Mouse (Mus musculus) G1E (cell line): ENCODE data around the gene Tpm1. TPM values are rescaled to one million over a fixed set of nuclear protein-coding genes. Genes with fewer than 3 reads are reported as not detected.
A peak's percentile ranks its signal among the peaks of the same experiment; 100 is the strongest.

Experiments
- ATAC-seq: 2 replicates; pipeline ENCODE4 v1.8.0; 2016; ENCODE audit warnings: mild to moderate bottlenecking; ENCODE audit not compliant: insufficient number of reproducible peaks, poor library complexity, low FRiP score, severe bottlenecking; ENCODE audit errors: extremely low read depth
- DNase-seq: peaks from one replicate; pipeline ENCODE4 v3.0.0; 2012; ENCODE audit warnings: low spot score
- H3K27me3 ChIP-seq: 2 replicates; pipeline ENCODE4 v1.6.1; 2012; ENCODE audit warnings: mild to moderate bottlenecking, low read length, inconsistent platforms; ENCODE audit not compliant: insufficient read depth
- H3K36me3 ChIP-seq: replicated peaks from 2 replicates; pipeline ENCODE3; 2012; ENCODE audit warnings: mild to moderate bottlenecking, inconsistent platforms
- H3K4me1 ChIP-seq: 2 replicates; pipeline ENCODE4 v1.6.1; 2012; ENCODE audit warnings: low read depth, low read length, inconsistent platforms, mixed read lengths; ENCODE audit not compliant: insufficient read depth
- H3K4me3 ChIP-seq: 2 replicates; pipeline ENCODE4 v1.5.1; 2012; ENCODE audit warnings: low read depth, mild to moderate bottlenecking, inconsistent platforms, low read length, moderate library complexity, mixed read lengths
- H3K9me3 ChIP-seq: replicated peaks from 2 replicates; pipeline ENCODE4 v1.6.1; 2012; ENCODE audit warnings: inconsistent platforms
- CTCF ChIP-seq: IDR thresholded peaks from 2 replicates; pipeline ENCODE4 v1.5.1; 2012; ENCODE audit warnings: low read depth, low read length, inconsistent platforms, mixed read lengths
- GATA1 ChIP-seq: IDR thresholded peaks from 2 replicates; pipeline ENCODE4 v1.6.1; 2012; ENCODE audit warnings: borderline replicate concordance, low read length, inconsistent platforms, mixed read lengths
- GATA2 ChIP-seq: IDR thresholded peaks from 2 replicates; pipeline ENCODE4 v1.6.1; 2012; ENCODE audit warnings: low read depth, low read length, inconsistent platforms, borderline replicate concordance
- POLR2AphosphoS5 ChIP-seq: IDR thresholded peaks from 2 replicates; pipeline ENCODE4 v1.6.1; 2012; ENCODE audit warnings: low read depth, low read length, inconsistent platforms; ENCODE audit not compliant: insufficient replicate concordance
- TAL1 ChIP-seq: conservative IDR thresholded peaks from 2 replicates; pipeline ENCODE4 v1.6.1; 2012; ENCODE audit warnings: low read depth, low read length, inconsistent platforms, mixed read lengths
- polyA plus RNA-seq: library from polyadenylated mRNA; stranded (reverse); fragments of >175 nt; gene quantifications from 2 replicates; pipeline ENCODE4 v1.2.3, GENCODE M21; 2012
- total RNA-seq, 2 experiments: library from RNA; stranded (forward) in 1 of 2; stranded (reverse) in 1 of 2; fragments of 200-1000 nt in 1 of 2; fragments of >200 nt in 1 of 2; fragmentation: Nextera tagmentation in 1 of 2; gene quantifications; 2 replicates each; pipeline ENCODE4 v1.2.3; 2014 to 2017

The Tpm1 gene
- total and polyA plus RNA-seq, 3 experiments: 98.8 to 191 (median 171) TPM

- TF ChIP-seq TAL1: no peak
- no peak for TF ChIP-seq GATA1
- no peak for TF ChIP-seq CTCF
- TF ChIP-seq POLR2AphosphoS5: no peak
- no peak for DNase-seq
- no peak overlapping the region for H3K4me3 ChIP-seq
Measured at GRCm38 (mm10) chr9:66988888-66989414, 60.3 kb downstream of the Tpm1 start.

GRCm38 (mm10) chr9:66988198-66988887, 60.9 kb downstream of the Tpm1 start:
- no peaks in the 10 kb centered on the region for H3K36me3 ChIP-seq
- peaks cover 4% of the 10 kb centered on the region; the same call in 1 of the 2 replicates for H3K9me3 ChIP-seq
- no peak for TF ChIP-seq CTCF
- TF ChIP-seq GATA1: no peak
- TF ChIP-seq POLR2AphosphoS5: no peak
- no peak for TF ChIP-seq TAL1
- no peak for TF ChIP-seq GATA2
- DNase-seq (no peak), ATAC-seq (no peak)
- H3K4me1 ChIP-seq: peaks cover 49% of the 10 kb centered on the region
- peaks cover 27% of the 10 kb centered on the region for H3K27me3 ChIP-seq
- no peak overlapping the region; the same call in 1 of the 2 replicates for H3K4me3 ChIP-seq

More at GRCm38 (mm10) chr9:66988888-66989414, 60.3 kb downstream of the Tpm1 start:
- Histone ChIP-seq H3K27me3 (peaks cover 25% of the 10 kb centered on the region), H3K9me3 (peaks cover 4% of the 10 kb centered on the region; the same call in 1 of the 2 replicates), H3K36me3 (no peaks in the 10 kb centered on the region), H3K4me1 (peaks cover 51% of the 10 kb centered on the region)
- 0 out of 2 replicates have a peak, but pooled peaks have one; percentile 34 for ATAC-seq

- Histone ChIP-seq H3K4me3 (no peak overlapping the region), H3K36me3 (no peaks in the 10 kb centered on the region), H3K27me3 (peaks cover 27% of the 10 kb centered on the region), H3K9me3 (no peaks in the 10 kb centered on the region), H3K4me1 (peaks cover 30% of the 10 kb centered on the region)
- TF ChIP-seq GATA2 (no peak), GATA1 (no peak), TAL1 (no peak), POLR2AphosphoS5 (no peak), CTCF (no peak)
- DNase-seq: no peak
- ATAC-seq: no peak
Measured at GRCm38 (mm10) chr9:66985377-66985776, 63.8 kb downstream of the Tpm1 start.

GRCm38 (mm10) chr9:66982085-66982484, 67.1 kb downstream of the Tpm1 start:
- no peak overlapping the region for H3K4me3 ChIP-seq
- H3K27me3 ChIP-seq: peaks cover 25% of the 10 kb centered on the region
- ATAC-seq: no peak
- no peak for DNase-seq
- no peaks in the 10 kb centered on the region for H3K9me3 ChIP-seq
- TF ChIP-seq TAL1: no peak
- no peak for TF ChIP-seq GATA2
- no peak for TF ChIP-seq CTCF
- no peak for TF ChIP-seq POLR2AphosphoS5
- no peak for TF ChIP-seq GATA1
- H3K36me3 ChIP-seq: no peaks in the 10 kb centered on the region
- peaks cover 5% of the 10 kb centered on the region for H3K4me1 ChIP-seq

GRCm38 (mm10) chr9:66980458-66980857, 68.7 kb downstream of the Tpm1 start:
- H3K27me3 ChIP-seq: peaks cover 21% of the 10 kb centered on the region
- ATAC-seq (no peak), DNase-seq (peak; percentile 45)
- H3K4me1 ChIP-seq: peaks cover 11% of the 10 kb centered on the region
- H3K9me3 ChIP-seq: no peaks in the 10 kb centered on the region
- TF ChIP-seq TAL1: no peak
- TF ChIP-seq CTCF: peak; percentile 79
- H3K36me3 ChIP-seq: no peaks in the 10 kb centered on the region
- no peak overlapping the region for H3K4me3 ChIP-seq

GRCm38 (mm10) chr9:66978468-66978867, 70.7 kb downstream of the Tpm1 start:
- peaks cover 17% of the 10 kb centered on the region for H3K4me1 ChIP-seq
- peaks cover 5% of the 10 kb centered on the region; the same call in 1 of the 2 replicates for H3K27me3 ChIP-seq
- H3K9me3 ChIP-seq: no peaks in the 10 kb centered on the region
- DNase-seq: no peak
- no peak for TF ChIP-seq POLR2AphosphoS5
- no peak for TF ChIP-seq GATA2
- no peak for TF ChIP-seq TAL1
- TF ChIP-seq CTCF: no peak
- TF ChIP-seq GATA1: no peak
- H3K36me3 ChIP-seq: no peaks in the 10 kb centered on the region
- no peak overlapping the region for H3K4me3 ChIP-seq
- no peak for ATAC-seq

GRCm38 (mm10) chr9:66977982-66978381, 71.2 kb downstream of the Tpm1 start:
- H3K4me3 ChIP-seq: no peak overlapping the region
- DNase-seq: no peak
- peaks cover 17% of the 10 kb centered on the region for H3K4me1 ChIP-seq
- H3K9me3 ChIP-seq: no peaks in the 10 kb centered on the region
- peaks cover 5% of the 10 kb centered on the region; the same call in 1 of the 2 replicates for H3K27me3 ChIP-seq
- TF ChIP-seq TAL1 (no peak), POLR2AphosphoS5 (no peak), GATA2 (no peak), GATA1 (no peak), CTCF (no peak)
- peaks cover under 1% of the 10 kb centered on the region for H3K36me3 ChIP-seq
- ATAC-seq: no peak
